Mouse (Mus musculus) retina, adult 2 months (tissue): Measurements from ENCODE around the gene BC051142.

Experiments
- DNase-seq: peaks from one replicate; pipeline ENCODE4 v3.0.0-alpha.2; 2012; ENCODE audit warnings: low read depth, low spot score

Gene BC051142

DNA sequence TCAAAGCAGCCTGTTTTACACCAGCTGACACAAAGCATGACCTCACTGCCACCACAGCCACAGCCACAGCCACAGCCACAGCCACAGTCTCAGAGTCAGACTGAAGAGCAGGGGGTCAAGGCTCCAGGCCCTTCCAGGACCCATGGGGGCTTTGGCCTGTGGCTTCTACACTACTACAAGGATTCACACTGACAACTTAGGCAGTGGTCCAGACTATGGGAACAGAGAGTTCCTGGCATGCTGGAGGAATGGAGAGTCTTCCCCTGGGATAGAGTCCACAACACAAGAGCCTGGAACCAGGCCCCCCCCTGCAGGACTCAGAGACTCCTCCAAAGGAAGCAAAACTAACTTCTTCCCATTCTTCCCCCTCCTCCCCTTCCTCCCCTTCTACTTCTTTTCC is 109.0 kb downstream of the BC051142 start:
- DNase-seq, result no peak
